Mouse (Mus musculus): ENCODE measurements around the gene Glud1. TPM values are rescaled to one million over a fixed set of nuclear protein-coding genes. Genes with fewer than 3 reads are reported as not detected.
"Not testable (repeated sequence)": the region's sequence is repeated elsewhere in the genome, so short reads cannot be mapped to it uniquely, and the experiment has no call there.

Gene Glud1
- polyA plus RNA-seq, 1 experiment from 2014 or later: 64.0 TPM

DNA sequence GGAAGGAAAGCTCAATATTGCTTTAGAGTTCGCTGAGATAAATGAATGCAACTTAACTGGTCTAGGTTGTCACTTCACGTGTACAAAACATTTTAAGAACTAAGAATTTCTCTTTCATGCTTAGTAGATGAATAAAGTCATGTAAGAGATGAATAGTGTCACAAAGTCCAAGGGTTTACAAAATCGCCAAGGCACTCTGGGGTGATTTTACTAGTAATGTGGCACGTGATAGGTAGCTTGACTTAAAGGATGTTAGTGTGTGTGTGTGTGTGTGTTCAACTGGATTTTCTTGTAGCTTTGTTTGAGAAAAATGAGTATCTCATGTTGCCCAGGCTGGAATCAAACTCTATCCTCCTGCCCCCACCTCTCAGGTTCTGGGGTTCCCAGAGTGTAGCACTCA lies 1.3 kb upstream of the Glud1 start:
- H3K9me3 ChIP-seq (replicated peaks; ENCODE audit: control insufficient read depth, low read length): no peaks in the 10 kb centered on the region
- H3K4me3 ChIP-seq (replicated peaks; ENCODE audit: low read length): no peak overlapping the region
- H3K4me1 ChIP-seq (ENCODE audit: control insufficient read depth, insufficient read depth, low read length): peaks cover 13% of the 10 kb centered on the region
- H3K9ac ChIP-seq (ENCODE audit: low read length): no peak overlapping the region
- ATAC-seq (ENCODE audit: insufficient read depth, low FRiP score): no peak
- 0 out of 2 replicates have a peak overlapping the region, but pooled peaks have one; percentile 56 for H3K4me2 ChIP-seq (ENCODE audit: low read depth, low read length)
- no peaks in the 10 kb centered on the region for H3K27me3 ChIP-seq (ENCODE audit: control insufficient read depth, insufficient read depth, low read length)
- H3K36me3 ChIP-seq (ENCODE audit: control insufficient read depth, insufficient read depth, low read length): no peaks in the 10 kb centered on the region
- 75% methylated on average over 4 of the region's 4 CpGs for WGBS
- no peak overlapping the region for H3K27ac ChIP-seq (ENCODE audit: low read length)

DNA sequence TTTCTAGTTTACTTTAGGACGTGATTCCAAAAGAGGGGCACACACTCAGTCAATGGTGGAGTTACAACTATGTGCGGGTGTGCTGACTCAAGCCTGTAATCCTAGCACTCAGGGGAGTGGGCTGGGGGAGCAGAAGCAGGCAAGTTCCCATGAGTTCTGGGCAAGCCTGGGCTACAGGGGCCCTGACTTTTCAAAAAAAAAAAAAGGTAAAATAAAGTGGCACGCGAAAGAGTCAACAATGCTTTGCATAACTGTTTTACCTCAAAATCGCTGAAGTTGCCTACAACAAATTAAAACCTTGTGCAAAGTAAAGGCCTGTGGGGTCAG lies 657 bp upstream of the Glud1 start:
- H3K9ac ChIP-seq (ENCODE audit: low read length): peak overlapping the region; percentile 98
- H3K4me3 ChIP-seq (replicated peaks; ENCODE audit: low read length): peak overlapping the region; percentile 96
- H3K4me2 ChIP-seq (ENCODE audit: low read depth, low read length): peak overlapping the region; percentile 56
- no peak for ATAC-seq (ENCODE audit: insufficient read depth, low FRiP score)
- no peaks in the 10 kb centered on the region for H3K36me3 ChIP-seq (ENCODE audit: control insufficient read depth, insufficient read depth, low read length)
- H3K9me3 ChIP-seq (replicated peaks; ENCODE audit: control insufficient read depth, low read length): no peaks in the 10 kb centered on the region
- peaks cover 16% of the 10 kb centered on the region for H3K4me1 ChIP-seq (ENCODE audit: control insufficient read depth, insufficient read depth, low read length)
- WGBS: 6% methylated on average over 5 of the region's 5 CpGs
- H3K27me3 ChIP-seq (ENCODE audit: control insufficient read depth, insufficient read depth, low read length): no peaks in the 10 kb centered on the region
- H3K27ac ChIP-seq (ENCODE audit: low read length): peak overlapping the region; percentile 96

DNA sequence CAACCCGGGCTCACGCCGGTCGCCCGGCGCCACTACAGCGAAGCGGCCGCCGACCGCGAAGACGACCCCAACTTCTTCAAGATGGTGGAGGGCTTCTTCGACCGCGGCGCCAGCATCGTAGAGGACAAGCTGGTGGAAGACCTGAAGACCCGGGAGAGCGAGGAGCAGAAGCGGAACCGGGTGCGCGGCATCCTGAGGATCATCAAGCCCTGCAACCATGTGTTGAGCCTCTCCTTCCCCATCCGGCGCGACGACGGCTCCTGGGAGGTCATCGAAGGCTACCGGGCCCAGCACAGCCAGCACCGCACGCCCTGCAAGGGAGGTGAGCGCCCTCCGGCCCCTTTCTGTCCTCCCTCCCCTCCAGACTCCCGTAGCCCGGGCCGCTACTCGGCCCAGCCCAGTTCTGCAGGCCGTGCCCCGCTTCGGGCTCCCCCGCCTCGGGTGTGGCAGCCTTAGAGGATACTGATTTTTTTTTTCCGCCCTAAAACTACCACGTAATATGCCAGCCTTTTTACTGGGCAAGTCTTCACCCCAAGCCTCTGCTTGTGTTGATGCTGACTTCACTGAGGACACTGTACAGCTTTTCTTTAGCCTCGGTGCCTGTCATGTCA lies 599 bp downstream of the Glud1 start:
- Histone ChIP-seq H3K27me3 (ENCODE audit: control insufficient read depth, insufficient read depth, low read length) (no peaks in the 10 kb centered on the region), H3K27ac (ENCODE audit: low read length) (peak overlapping the region; percentile 95), H3K4me2 (ENCODE audit: low read depth, low read length) (peak overlapping the region; percentile 85), H3K4me3 (replicated peaks; ENCODE audit: low read length) (peak overlapping the region; percentile 96), H3K4me1 (ENCODE audit: control insufficient read depth, insufficient read depth, low read length) (peaks cover 16% of the 10 kb centered on the region), H3K9me3 (replicated peaks; ENCODE audit: control insufficient read depth, low read length) (no peaks in the 10 kb centered on the region), H3K36me3 (ENCODE audit: control insufficient read depth, insufficient read depth, low read length) (no peaks in the 10 kb centered on the region), H3K9ac (ENCODE audit: low read length) (peak overlapping the region; percentile 98)
- under 1% methylated on average over 47 of the region's 47 CpGs for WGBS
- ATAC-seq (ENCODE audit: insufficient read depth, low FRiP score): peak; percentile 9; the same call in 1 of the 2 replicates

DNA sequence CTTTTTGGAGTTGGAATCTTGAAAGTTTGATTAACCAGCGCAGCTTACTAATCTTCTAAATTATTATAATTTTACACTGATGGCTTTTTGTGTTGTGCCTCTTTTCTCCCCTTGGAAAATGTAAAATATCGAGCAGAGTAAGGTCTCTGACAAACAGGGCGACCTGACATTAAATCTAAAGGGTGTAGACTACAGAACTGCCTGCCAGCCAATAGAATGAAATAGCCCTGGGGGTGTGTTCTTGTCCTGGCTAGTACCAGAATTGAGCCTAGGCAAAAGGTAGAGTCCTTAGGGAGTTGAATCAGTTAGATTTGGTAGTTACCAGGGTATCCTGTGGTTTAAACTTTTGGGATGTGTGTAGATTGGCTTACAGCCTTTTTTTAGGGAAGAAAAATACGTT lies 1.2 kb downstream of the Glud1 start:
- H3K36me3 ChIP-seq (ENCODE audit: control insufficient read depth, insufficient read depth, low read length): no peaks in the 10 kb centered on the region
- 6% methylated on average over 4 of the region's 4 CpGs for WGBS
- H3K4me2 ChIP-seq (ENCODE audit: low read depth, low read length): peak overlapping the region; percentile 85

DNA sequence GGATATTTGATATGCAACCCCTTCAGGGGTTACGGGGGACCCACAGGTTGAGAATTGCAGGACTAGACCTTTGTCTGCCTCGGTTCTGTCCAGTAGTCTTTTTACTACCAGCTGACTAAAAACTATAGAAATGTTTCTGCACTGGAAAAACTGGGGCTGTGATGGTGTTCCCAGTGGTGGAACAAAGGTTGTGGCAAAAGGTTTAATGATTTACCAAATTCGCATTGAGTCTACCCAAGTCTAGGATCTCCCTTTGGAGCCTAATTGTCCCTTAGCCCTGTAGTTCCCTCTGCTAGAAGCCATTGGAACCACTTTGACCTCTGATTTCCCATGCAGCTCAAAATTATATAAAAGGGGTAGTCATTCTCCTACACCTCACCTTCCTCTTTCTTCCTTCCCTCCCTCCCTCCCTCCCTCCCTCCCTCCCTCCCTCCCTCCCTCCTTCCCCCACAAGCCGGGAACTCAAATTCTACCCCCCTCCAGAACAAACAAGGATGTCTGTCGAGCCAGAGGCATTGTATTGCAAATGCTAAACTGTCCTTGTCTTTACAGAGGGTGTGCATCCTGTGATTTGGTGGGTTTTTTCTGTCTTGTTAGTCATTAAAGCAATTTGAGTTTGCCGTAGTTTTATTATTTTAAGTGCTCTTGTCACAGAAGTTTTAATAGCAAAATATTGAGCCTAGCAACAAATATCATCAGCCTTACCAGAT lies 2.0 kb downstream of the Glud1 start:
- no peaks in the 10 kb centered on the region for H3K9me3 ChIP-seq (replicated peaks; ENCODE audit: control insufficient read depth, low read length)
- WGBS: 12% methylated on average over 5 of the region's 6 CpGs
- peaks cover 16% of the 10 kb centered on the region for H3K4me1 ChIP-seq (ENCODE audit: control insufficient read depth, insufficient read depth, low read length)
- H3K36me3 ChIP-seq (ENCODE audit: control insufficient read depth, insufficient read depth, low read length): no peaks in the 10 kb centered on the region
- H3K4me2 ChIP-seq (ENCODE audit: low read depth, low read length): peak overlapping the region; percentile 85
- no peaks in the 10 kb centered on the region for H3K27me3 ChIP-seq (ENCODE audit: control insufficient read depth, insufficient read depth, low read length)
- no peak for ATAC-seq (ENCODE audit: insufficient read depth, low FRiP score)
- H3K4me3 ChIP-seq (replicated peaks; ENCODE audit: low read length): peak overlapping the region; percentile 96
- peak overlapping the region; percentile 22 for H3K9ac ChIP-seq (ENCODE audit: low read length)
- H3K27ac ChIP-seq (ENCODE audit: low read length): no peak overlapping the region

More for the DNA sequence above, 1.2 kb downstream of the Glud1 start:
- Histone ChIP-seq H3K4me1 (ENCODE audit: control insufficient read depth, insufficient read depth, low read length) (peaks cover 16% of the 10 kb centered on the region), H3K27me3 (ENCODE audit: control insufficient read depth, insufficient read depth, low read length) (no peaks in the 10 kb centered on the region), H3K27ac (ENCODE audit: low read length) (peak overlapping the region; percentile 95; the same call in 1 of the 2 replicates), H3K9ac (ENCODE audit: low read length) (peak overlapping the region; percentile 98), H3K4me3 (replicated peaks; ENCODE audit: low read length) (peak overlapping the region; percentile 96), H3K9me3 (replicated peaks; ENCODE audit: control insufficient read depth, low read length) (no peaks in the 10 kb centered on the region)
- no peak for ATAC-seq (ENCODE audit: insufficient read depth, low FRiP score)

DNA sequence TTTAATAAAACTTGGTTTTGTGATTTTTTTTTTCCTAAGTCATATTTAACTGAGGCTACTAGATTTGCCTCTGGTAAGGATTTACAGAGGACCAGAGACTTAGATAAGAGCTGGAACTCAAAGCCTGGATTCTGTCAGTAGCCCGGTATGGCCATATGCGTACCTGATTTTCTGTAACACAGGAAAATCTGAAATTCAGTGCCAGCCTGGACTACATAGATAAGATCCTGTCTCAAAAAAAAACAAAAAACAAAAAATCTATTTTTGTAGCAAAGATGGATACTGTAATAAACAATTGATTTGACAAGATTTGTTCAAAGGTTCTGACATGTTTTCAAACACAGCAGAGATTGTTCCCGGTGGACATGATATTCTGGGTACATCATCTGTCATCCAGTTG lies 3.1 kb downstream of the Glud1 start:
- no peak overlapping the region for H3K4me3 ChIP-seq (replicated peaks; ENCODE audit: low read length)
- no peak overlapping the region for H3K27ac ChIP-seq (ENCODE audit: low read length)
- no peak overlapping the region for H3K9ac ChIP-seq (ENCODE audit: low read length)
- H3K36me3 ChIP-seq (ENCODE audit: control insufficient read depth, insufficient read depth, low read length): no peaks in the 10 kb centered on the region
- peak overlapping the region; percentile 85; the same call in 1 of the 2 replicates for H3K4me2 ChIP-seq (ENCODE audit: low read depth, low read length)
- H3K9me3 ChIP-seq (replicated peaks; ENCODE audit: control insufficient read depth, low read length): no peaks in the 10 kb centered on the region
- peaks cover 16% of the 10 kb centered on the region for H3K4me1 ChIP-seq (ENCODE audit: control insufficient read depth, insufficient read depth, low read length)
- 60% methylated on average over 3 of the region's 3 CpGs for WGBS
- H3K27me3 ChIP-seq (ENCODE audit: control insufficient read depth, insufficient read depth, low read length): no peaks in the 10 kb centered on the region
- ATAC-seq (ENCODE audit: insufficient read depth, low FRiP score): no peak

DNA sequence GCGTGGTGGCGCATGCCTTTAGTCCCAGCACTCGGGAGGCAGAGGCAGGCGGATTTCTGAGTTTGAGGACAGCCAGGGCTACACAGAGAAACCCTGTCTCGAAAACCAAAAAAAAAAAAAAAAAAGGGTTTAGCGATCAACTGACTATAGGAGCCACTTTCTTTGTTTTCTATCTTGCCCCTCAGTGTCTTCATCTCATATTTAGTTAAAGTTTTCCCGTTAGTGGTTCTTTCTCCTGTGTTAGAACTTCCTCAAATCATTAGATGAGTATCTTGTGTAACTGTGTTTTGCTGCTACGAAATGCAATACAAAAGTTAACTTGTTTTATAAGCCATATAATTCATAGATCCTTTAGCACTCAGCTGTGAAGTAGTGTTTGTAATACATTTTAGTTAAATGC lies 3.9 kb downstream of the Glud1 start:
- H3K4me3 ChIP-seq (replicated peaks; ENCODE audit: low read length); ATAC-seq (ENCODE audit: insufficient read depth, low FRiP score); H3K9me3 ChIP-seq (replicated peaks; ENCODE audit: control insufficient read depth, low read length); H3K9ac ChIP-seq (ENCODE audit: low read length); H3K27me3 ChIP-seq (ENCODE audit: control insufficient read depth, insufficient read depth, low read length); H3K27ac ChIP-seq (ENCODE audit: low read length); H3K36me3 ChIP-seq (ENCODE audit: control insufficient read depth, insufficient read depth, low read length); H3K4me2 ChIP-seq (ENCODE audit: low read depth, low read length): not testable (repeated sequence)
- WGBS: 80% methylated on average over 8 of the region's 8 CpGs
- peaks cover 15% of the 10 kb centered on the region for H3K4me1 ChIP-seq (ENCODE audit: control insufficient read depth, insufficient read depth, low read length)

DNA sequence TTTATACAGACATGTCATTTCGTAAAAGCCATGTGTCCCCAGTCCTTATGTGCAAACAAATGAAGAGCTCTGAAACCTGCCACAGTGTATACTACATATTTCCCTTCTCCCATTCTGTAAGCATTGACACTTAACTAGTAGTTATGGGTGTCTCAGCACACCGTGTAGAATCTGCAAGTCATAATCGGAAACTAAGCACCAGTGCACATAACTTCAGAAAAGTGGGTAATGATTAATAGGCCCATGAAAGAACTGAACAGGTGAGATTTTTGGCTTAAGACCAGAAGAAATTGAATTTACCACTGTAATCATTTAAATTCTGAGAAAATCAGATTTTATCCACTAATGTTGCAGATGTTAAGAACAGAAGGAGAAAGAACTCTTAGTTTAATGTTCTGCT lies 4.3 kb downstream of the Glud1 start:
- WGBS: 47% methylated on average over 3 of the region's 3 CpGs
- H3K4me2 ChIP-seq (ENCODE audit: low read depth, low read length): no peak overlapping the region
- no peak overlapping the region for H3K27ac ChIP-seq (ENCODE audit: low read length)
- no peak for ATAC-seq (ENCODE audit: insufficient read depth, low FRiP score)
- H3K9me3 ChIP-seq (replicated peaks; ENCODE audit: control insufficient read depth, low read length): no peaks in the 10 kb centered on the region
- H3K36me3 ChIP-seq (ENCODE audit: control insufficient read depth, insufficient read depth, low read length): no peaks in the 10 kb centered on the region
- no peak overlapping the region for H3K4me3 ChIP-seq (replicated peaks; ENCODE audit: low read length)
- peaks cover 11% of the 10 kb centered on the region for H3K4me1 ChIP-seq (ENCODE audit: control insufficient read depth, insufficient read depth, low read length)
- no peak overlapping the region for H3K9ac ChIP-seq (ENCODE audit: low read length)
- no peaks in the 10 kb centered on the region for H3K27me3 ChIP-seq (ENCODE audit: control insufficient read depth, insufficient read depth, low read length)

DNA sequence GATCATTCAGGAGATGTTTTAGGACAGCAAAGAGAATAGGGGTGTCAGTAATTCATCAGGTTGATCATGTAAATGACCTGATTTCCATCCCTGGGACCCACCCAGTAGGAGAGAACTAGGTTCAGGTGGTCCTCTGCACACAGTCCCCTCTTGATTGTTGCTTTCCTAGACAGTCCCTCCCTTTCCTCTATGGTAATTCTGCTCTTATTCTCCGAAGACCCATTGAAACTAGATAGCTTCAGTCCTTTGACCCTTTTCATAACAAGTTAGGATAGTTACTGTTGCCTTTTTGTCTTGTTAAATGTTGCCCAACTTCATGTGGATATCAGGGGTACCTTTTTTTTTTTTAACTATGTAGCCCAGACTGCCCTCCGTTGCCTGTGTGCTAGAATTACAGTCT lies 5.8 kb downstream of the Glud1 start:
- peaks cover 10% of the 10 kb centered on the region for H3K4me1 ChIP-seq (ENCODE audit: control insufficient read depth, insufficient read depth, low read length)
- WGBS: 90% methylated on average over 2 of the region's 2 CpGs
- no peak overlapping the region for H3K9ac ChIP-seq (ENCODE audit: low read length)
- no peak overlapping the region for H3K4me3 ChIP-seq (replicated peaks; ENCODE audit: low read length)
- no peak overlapping the region for H3K27ac ChIP-seq (ENCODE audit: low read length)
- H3K36me3 ChIP-seq (ENCODE audit: control insufficient read depth, insufficient read depth, low read length): no peaks in the 10 kb centered on the region
- ATAC-seq (ENCODE audit: insufficient read depth, low FRiP score): no peak
- H3K9me3 ChIP-seq (replicated peaks; ENCODE audit: control insufficient read depth, low read length): no peaks in the 10 kb centered on the region
- H3K27me3 ChIP-seq (ENCODE audit: control insufficient read depth, insufficient read depth, low read length): no peaks in the 10 kb centered on the region
- H3K4me2 ChIP-seq (ENCODE audit: low read depth, low read length): no peak overlapping the region

Measured in stomach, embryonic 16.5 days (tissue).